Mouse (Mus musculus): Measurements from ENCODE around the gene Noa1. TPM values are rescaled to one million over a fixed set of nuclear protein-coding genes. Genes with fewer than 3 reads are reported as not detected.

Noa1 gene
- 10 to 100 TPM; 15.8 to 17.6 TPM for total RNA-seq (2021)
- long read RNA-seq, experiment 1, transcript Noa1-201 (7 exons, 2,288 nt), result major isoform, 27 of 34 reads
- long read RNA-seq, experiment 1, partial matches to known transcripts, result 1 of 34 reads
- long read RNA-seq, experiment 1, other reads (novel, unspliced or antisense), result 5 of 34 reads
- long read RNA-seq, experiment 2, transcript Noa1-201 (7 exons, 2,288 nt), result major isoform, 35 of 38 reads
- long read RNA-seq, experiment 2, partial matches to known transcripts, result 0 of 38 reads
- long read RNA-seq, experiment 2, other reads (novel, unspliced or antisense), result 3 of 38 reads

DNA sequence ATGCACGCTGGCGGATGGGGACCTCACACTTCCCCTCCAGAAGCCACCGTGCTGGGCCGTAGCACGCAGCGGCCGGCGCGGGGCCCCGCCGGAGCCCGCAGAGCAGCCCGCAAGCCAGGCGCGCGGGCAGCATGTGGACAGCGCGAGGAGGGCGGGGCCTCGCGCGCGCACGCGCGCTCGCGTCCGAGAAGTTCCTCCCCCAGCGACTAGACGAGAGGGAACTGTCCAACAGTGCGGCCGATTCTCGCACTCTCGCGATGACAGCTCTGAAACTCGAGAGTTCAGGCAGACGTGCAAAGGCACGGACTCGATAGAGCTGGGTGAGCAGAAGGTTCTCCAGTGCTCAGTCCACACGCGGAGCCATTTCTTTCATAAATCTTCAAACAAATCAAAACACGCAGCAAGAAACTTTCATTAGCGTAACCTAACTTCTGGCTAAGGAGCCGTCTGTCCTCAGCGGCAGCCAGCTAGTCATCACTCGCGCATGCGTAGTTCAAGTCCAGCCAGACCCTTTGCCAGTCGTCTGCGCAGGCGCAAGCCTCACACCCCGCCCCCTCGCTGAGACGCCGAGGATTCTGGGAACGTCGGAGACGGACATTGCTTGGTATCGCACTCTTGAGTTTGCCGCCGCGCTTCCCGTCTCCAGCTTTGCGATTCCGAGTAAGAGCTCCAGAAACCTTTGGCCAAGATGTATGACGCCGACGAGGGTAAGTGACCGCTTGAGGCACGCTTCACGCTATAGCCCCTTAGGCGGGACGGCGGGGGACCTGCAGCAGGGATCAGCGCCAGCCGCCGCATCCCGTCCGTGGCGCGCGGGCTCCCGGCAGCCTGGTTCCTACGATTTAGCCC, at the start of gene Noa1, which contains the start of gene Polr2b:
TSS of gene Noa1 (minus strand) at position 161 of the 849 bp plus-strand sequence.
TSS of gene Polr2b (plus strand) at position 224 of the 849 bp plus-strand sequence.
- peak; percentile 98 for DNase-seq
- intact Hi-C loops (cut with DNase I; ENCODE audit: low total_unique reads), result no loop called here

DNA sequence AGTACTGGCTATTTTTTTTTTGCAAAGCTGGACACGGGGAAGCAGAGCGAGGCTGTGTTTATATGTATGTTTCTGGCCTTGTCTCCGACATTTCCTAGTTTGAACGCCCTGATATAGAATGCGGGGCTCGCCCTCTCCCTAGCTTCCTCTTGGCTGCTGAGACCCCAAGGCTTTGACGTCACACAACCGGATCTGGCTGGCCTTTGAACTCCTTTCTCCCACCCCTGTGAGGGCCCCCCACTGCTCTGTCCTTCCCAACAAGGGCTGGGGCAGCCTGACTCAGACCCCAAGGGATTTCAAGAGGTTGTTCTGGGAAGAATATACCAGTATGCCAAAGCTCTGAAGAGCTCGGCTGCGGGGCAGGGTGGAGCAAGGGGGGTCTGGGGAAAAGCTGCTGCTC, 48.5 kb upstream of the Noa1 start:
- intact Hi-C loops (cut with DNase I; ENCODE audit: low total_unique reads), result loop anchor here (5.0 kb wide), 1 partner anchor 49 kb away; the partner anchor contains the start of gene Igfbp7
- DNase-seq, result peak; percentile 66

DNA sequence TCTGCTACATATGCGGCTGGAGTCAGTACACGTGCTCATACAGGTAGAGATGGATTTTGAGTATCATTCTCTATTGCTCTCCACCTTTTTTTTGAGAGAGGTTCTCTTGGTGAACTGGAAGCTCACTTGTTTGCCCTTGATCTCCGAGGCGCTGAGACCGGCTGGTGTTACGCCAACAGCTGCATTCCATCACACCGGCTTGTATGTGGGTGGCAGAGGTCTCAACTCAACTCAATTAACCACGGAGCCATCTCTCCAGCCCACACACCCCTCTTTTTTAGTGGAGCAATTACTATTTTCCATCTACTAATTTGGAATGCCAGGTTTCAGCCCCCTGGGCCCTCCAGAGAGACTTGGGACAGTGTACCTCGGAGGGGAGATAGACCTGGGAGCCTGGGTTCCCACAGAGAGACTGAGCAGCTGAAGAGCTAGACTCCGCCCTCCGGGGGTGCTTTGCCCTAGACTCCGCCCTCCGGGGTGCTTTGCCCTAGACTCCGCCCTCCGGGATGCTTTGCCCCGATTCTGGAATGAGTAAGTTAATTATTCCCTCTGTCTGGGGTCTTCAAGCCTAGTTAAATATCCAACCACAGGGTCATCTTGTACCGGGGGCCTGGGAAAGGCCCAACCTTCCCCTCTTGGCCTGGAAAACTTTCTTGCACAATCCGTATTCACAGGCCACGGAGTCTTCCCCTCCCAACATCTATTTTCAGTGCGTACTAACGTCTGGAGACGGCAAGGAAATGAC, 47.7 kb upstream of the Noa1 start:
- peak; percentile 70 for DNase-seq
- intact Hi-C loops (cut with DNase I; ENCODE audit: low total_unique reads), result loop anchor here (5.0 kb wide), 1 partner anchor 50 kb away; the partner anchor contains the start of gene Igfbp7

DNA sequence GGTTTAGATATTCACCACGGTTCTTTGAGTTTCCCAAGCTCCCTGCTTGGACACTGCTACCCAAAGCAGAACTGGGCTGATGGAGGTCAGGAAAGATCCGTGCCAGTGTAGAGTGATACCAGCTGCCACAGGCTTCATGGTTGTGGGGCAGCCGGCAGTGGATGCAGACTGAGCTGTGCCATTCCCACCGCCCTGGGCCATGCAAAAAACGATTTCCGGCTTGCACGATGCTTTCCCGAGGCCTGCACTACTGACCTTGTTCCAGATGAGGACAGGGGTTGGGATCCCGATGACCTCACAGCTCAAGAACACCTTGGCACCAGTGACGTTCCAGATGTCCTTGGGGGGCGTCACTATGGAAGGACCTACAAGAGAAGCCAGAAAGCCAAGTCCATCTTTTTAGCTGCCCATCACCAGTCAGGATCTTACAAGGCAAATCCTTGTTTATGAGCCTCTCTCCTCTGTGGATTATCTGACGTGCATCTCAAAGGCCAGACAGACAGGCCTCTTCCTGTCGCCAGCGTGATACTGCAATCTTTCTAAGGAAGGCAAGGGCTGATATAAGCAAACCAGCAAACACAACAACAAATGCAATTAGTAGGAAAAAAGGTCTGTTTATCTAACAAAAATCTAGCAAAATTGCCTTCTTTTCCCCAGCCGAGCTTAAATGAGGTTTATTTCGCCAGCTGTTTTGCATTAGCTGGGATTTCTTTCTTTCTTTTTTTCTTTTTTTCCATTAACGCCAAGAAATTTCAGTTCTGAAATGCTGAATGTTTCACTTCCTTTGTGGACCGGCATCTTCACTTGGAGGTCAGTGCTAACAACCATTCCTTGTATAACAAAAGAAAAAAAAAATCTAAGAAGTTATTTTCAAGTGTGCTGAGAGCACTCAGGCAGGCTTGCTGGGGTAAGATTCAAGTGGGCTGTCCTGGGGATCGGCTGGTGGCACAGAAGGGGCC, 45.7 kb upstream of the Noa1 start:
- intact Hi-C loops (cut with DNase I; ENCODE audit: low total_unique reads), result loop anchor here (5.0 kb wide), 1 partner anchor 52 kb away; the partner anchor contains the start of gene Igfbp7
- no peak for DNase-seq

DNA sequence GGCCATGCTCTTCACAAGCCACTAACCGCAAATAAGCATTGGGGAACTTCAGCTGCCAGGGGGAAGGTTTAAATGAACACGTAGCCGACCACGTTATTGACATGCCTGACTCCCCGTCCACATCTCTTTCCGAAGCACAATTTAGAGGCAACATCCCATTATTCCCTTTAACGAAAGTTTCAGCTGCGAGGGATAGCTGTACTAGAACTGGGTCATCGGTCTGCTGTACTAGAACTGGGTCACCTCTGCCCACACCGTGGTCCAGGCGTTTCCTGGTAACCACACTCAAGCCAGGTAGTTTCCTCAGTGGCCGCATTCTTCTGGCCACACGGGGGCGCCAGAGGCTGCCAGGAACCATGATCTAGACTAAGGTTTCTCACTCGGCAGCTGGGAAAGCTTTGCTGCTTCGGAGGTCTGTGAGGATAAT, 44.5 kb upstream of the Noa1 start:
- intact Hi-C loops (cut with DNase I; ENCODE audit: low total_unique reads), result loop anchor here (5.0 kb wide), 1 partner anchor 113 kb away; no protein-coding TSS in a partner anchor
- peak; percentile 81 for DNase-seq

GRCm38 (mm10) chr5:77351691-77352090, 41.8 kb upstream of the Noa1 start:
- intact Hi-C loops (cut with DNase I; ENCODE audit: low total_unique reads), result loop anchor here (5.0 kb wide), 1 partner anchor 116 kb away; no protein-coding TSS in a partner anchor
- no peak for DNase-seq

DNA sequence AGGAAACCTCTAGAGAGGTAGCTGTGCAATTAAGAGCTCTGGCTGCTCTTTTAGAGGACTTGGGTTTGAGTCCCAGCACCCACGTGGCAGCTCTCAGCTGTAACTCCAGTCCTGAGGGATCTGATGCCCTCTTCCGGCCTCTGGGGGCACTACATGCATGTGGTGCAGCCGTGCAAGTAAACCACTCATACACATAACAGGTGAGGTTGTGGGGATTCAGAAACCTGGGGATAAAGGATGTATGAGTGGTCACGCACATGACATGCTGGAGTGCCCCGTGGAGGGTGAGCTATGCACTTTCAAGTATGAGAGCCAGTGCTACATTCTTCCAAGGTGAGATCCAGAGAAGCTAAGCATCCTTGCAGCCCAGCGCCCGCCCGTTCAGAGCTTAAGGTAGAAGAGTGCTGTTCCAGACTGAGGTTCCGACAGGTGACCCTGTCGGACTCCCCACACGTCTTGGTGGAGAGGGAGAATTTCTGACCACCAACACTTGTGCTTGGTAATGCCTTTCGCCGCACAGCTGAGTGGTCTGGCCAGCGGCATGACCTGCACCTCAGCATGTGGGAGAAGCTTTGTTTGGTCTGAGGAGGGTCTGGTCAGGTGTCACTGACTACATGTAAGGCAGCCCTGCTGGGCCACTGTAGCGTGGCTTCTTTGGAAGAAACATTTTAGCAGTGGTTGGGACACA, 40.2 kb upstream of the Noa1 start:
- no peak for DNase-seq
- intact Hi-C loops (cut with DNase I; ENCODE audit: low total_unique reads), result loop anchor here (5.0 kb wide), 1 partner anchor 117 kb away; no protein-coding TSS in a partner anchor

DNA sequence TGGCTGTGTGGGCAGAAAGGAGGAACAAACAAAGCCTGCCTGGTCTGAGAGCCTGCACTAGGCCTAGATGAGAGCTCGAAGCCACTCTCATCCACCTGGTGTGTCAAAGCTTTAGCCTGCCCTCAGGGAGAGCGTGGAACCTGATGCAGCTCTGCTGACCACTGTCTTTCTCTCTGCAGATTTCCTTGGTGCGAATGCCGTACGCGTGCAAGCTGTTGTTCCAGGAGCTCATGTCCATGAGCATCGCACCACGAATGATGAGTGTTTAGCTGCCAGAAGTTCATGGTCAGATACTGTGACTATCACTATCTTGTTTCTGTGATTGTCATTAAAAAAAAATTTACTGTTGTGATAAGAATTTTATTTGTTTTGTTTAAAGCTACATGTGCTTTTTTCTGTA, 39.0 kb upstream of the Noa1 start:
- DNase-seq, result no peak

GRCm38 (mm10) chr5:77340033-77340432, 30.1 kb upstream of the Noa1 start:
- intact Hi-C loops (cut with DNase I; ENCODE audit: low total_unique reads), result no loop called here

More for the DNA sequence above, 39.0 kb upstream of the Noa1 start:
- intact Hi-C loops (cut with DNase I; ENCODE audit: low total_unique reads), result no loop called here

GRCm38 (mm10) chr5:77330154-77330553, 20.3 kb upstream of the Noa1 start:
- intact Hi-C loops (cut with DNase I; ENCODE audit: low total_unique reads), result no loop called here
- DNase-seq, result no peak

More at GRCm38 (mm10) chr5:77340033-77340432, 30.1 kb upstream of the Noa1 start:
- no peak for DNase-seq

DNA sequence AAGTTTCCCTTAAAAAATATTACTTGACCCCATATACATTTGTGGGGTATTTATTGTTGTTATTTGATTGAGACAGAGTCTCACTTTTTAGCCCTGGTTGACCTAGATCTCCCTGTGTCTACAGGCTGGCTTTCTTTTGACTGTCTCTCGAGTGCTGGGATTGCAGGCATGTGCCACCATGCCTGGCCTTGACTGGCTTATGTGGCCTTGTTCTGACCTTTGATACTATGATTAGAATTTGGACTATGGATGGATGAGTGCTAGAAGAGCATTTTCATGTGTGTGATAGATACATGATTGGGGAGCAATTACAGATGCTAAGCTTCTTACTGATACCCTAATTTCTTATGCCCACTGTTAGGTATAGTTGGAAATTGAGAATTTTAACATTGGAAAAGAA, 15.1 kb upstream of the Noa1 start:
- intact Hi-C loops (cut with DNase I; ENCODE audit: low total_unique reads), result no loop called here
- no peak for DNase-seq

GRCm38 (mm10) chr5:77314986-77315385, 5.1 kb upstream of the Noa1 start:
- intact Hi-C loops (cut with DNase I; ENCODE audit: low total_unique reads), result no loop called here
- DNase-seq, result no peak

- intact Hi-C loops (cut with DNase I; ENCODE audit: low total_unique reads), result no loop called here
- DNase-seq, result no peak
Measured at GRCm38 (mm10) chr5:77314206-77314605, 4.3 kb upstream of the Noa1 start.

GRCm38 (mm10) chr5:77309051-77309906, 605 bp downstream of the Noa1 start:
- intact Hi-C loops (cut with DNase I; ENCODE audit: low total_unique reads), result no loop called here
- peak; percentile 39 for DNase-seq

DNA sequence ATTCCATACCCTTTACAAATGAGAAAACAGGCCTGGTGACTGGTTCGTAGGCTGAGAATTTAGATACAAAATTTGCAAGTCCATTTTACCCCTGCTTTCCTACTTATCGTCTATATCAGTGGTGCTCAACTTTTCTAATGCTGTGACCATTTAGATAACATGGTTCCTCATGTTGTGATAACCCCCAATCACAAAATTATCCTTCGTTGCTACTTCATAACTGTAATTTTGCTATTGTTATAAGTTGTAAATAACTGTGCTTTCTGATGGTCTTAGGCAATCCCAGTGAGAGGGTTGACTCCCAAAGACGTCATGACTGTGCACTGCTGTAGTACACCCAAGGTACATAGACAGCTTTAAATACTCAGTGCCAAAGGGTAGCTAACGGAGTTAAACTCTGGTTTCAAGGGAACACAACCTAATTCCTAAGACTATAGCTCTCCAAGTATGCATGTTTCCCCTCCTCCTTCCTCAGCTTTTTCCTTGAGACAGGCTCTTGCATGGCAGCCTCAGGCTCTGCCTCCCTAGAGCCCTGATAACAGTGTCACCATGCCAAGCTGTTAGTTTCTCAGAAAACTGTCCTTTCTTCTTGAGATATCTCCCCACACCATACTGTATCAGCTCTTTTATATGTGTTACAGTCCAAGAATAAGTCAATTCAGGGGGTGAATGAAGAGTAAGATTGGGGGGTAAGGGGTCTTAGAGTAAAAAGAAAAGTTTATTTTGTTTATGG, 1.9 kb downstream of the Noa1 start:
- intact Hi-C loops (cut with DNase I; ENCODE audit: low total_unique reads), result no loop called here

DNA sequence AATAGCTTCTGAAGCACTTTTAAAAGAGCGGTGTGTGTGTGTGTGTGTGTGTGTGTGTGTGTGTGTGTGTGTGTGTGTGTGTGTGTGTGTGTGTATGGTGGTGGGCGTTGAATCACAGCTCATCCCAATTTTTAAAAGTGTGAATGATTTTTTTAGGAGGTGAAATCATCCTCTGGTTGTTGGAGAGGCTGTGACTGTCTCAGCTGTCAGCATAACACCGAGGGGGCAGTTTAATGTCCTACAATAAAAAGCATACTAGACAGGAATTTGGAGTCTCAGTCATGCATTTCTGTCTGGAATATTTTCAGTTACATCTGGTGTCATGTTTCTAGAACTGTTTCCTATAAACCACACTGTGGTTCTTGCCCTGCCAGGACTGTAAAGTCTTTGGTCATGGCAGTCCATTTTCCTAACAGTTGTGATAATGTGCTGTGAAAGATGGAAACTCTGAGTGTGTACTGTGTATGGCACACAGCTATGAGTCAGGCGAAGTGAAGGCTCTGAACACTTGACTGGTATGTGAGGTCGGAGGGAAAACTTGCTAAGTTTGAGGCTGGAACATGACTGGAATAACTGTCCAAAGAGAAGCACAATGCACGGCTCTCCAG, 8.5 kb downstream of the Noa1 start:
- DNase-seq, result no peak
- intact Hi-C loops (cut with DNase I; ENCODE audit: low total_unique reads), result no loop called here

More for the DNA sequence above, 1.9 kb downstream of the Noa1 start:
- no peak for DNase-seq
